Mouse (Mus musculus) cerebral cortex, adult 2 months (tissue): Measurements from ENCODE around the gene Gm13306.

Source experiments
- WGBS: fragments of 180-500 bp; shearing (Covaris S2); methylation state at CpG from one replicate; pipeline ENCODE4 v1.1.7; 2018; 5-methylcytosine and 5-hydroxymethylcytosine counted together

Gm13306 gene

DNA sequence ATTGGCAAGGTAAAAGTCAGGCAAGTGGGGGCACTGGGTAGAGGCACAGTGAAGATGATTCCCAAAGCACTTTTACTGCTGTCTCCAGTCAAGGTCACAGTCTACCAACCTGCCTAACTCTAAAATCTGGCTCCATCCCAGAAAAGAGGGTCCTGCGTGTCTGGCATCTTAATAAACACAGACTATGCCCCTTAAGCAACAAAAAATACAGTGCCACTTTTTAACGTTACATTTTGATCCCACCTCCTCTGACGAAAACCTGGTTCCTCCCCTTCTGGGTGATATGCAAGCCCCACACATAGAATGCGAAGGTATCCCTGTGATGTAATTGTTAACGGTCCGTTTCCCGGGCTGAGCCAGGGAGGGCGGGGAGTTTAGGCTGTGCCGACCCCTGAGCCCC lies at the start of gene Gm13306:
Gene Gm13306 (plus strand): TSS at position 301 of the 400 bp plus-strand sequence.
- WGBS = no CpG with 5 or more reads among the region's 9 CpGs

DNA sequence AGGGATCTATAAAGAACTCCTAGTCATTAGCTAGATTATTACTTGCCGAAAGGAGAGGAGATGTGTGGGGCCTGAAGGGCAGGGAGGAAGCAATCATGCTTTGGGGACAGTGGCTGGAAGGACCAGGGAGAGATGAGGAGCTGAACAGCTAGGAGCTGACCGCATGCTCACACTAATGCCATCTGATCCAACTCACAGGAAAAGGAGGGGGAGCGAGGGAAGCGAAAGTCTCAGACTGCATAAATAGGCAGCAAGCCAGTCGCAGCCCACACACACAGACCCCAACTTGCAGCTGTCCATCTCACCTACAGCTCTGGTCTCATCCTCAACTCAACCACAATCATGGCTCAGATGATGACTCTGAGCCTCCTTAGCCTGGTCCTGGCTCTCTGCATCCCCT lies 38.7 kb upstream of the Gm13306 start, which contains the start of gene Gm13304:
Gene Gm13304 (plus strand): TSS at position 301 of the 400 bp plus-strand sequence.
- WGBS = no CpG with 5 or more reads among the region's 5 CpGs

- WGBS = no CpG with 5 or more reads among the region's 7 CpGs
Measured at GRCm38 (mm10) chr4:42168503-42168902, 15.3 kb downstream of the Gm13306 start, which contains the start of gene Gm13305. Gm13305 (minus strand) TSS chr4:42168603.

- no CpG with 5 or more reads among the region's 4 CpGs for WGBS
Measured at GRCm38 (mm10) chr4:42178243-42178642, 25.0 kb downstream of the Gm13306 start.

DNA sequence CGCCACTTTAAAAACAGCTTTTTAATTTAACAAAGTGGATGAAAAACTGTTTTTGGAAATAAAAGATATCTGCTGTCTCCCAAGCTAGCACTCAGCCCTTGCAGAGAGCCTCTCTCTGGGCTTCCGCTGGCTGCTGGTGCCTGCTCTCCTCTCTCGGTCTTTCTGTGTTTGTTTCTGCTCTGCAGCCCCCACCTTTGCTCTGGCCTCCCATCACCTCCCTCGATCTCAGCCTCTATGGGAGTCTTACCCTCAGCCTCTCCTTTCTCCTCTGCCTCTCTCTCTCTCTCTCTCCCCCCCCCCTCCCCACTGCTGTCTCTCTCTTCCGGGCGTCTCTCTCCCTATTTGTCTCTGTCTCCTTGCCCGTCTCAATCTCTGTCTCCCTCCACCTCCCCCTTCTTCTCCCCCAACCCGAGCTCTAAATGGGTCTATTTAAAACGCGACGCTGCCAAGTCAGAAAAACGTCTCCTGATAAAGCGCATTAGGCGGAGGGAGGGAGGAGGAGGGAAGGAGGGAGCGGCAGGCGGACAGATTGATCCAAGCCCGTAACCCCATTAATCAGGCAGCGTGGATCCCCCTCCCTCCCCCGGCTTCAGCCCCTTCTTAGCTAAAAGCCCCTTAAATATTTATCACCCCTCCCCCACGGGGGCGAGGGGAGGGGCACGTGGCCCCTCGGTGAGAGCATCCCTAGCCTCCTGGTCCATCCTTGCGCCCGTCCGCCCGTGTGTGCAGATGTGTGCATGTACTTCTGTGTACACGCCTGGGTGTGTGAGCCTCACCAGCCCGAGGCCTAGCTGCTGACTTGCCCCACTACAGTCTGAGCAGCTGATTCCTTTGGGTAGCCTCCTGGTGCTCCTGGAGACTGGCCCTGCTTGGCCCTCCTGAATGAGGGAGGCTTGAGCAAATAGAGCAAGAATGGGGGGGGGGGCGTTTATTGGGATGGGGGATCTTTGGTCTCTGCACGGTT lies 30.3 kb downstream of the Gm13306 start:
- no CpG with 5 or more reads among the region's 31 CpGs for WGBS

DNA sequence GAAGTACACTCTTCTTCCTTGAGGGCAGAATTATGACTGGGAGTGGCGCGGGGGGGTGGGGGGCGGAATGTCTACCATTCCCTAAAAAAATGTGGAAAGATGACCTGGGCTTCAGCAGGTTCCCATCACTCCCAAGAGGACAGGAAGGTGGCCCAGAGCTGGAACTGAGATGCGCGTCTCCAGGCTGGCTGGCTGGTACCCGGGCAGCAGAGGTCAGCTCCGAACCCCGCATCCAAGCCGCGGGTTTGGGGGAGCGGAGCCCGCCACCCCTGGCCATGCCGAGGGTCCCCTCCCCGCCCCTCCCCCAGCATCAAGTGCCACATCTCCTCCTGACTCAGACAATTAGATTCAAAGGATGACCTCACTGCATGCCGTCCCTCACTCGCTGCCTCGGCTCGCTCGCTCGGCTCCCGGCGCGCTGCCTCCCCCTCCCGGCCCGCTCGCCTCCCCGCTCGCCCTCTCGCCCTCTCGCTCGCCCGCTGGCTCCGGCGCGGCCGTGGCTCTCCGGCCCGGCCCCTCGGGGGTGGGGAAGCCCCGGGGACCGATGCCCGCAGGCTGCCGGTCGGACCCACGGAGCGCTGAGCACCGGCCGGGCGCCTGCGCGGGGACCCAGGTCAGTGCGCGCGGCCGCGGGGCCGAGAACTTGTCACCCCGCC lies 31.2 kb downstream of the Gm13306 start:
- WGBS = no CpG with 5 or more reads among the region's 58 CpGs

DNA sequence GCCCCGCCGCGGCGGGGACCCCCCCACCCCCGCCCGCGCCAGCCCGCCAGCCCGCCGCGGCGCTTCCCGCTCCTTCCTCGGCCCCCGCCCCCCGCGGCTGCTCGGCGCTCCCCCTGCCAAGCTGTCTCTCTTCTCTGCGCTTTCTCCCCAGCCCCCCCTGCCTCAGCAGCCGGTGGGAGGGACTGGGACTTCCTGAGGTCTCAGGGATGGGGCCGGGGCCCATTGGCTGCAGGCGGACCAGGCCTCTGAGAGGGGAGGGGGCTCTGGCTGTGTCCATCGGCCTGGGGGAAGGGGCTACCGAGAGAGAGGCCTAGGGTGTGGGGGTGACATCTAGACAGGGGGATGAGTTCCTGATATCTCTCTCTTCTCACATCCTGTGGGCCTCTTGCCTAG lies 31.7 kb downstream of the Gm13306 start:
- no CpG with 5 or more reads among the region's 25 CpGs for WGBS
